Comparison of ENCODE assay signal across 30 mouse cellular contexts in the genomic region with DNA sequence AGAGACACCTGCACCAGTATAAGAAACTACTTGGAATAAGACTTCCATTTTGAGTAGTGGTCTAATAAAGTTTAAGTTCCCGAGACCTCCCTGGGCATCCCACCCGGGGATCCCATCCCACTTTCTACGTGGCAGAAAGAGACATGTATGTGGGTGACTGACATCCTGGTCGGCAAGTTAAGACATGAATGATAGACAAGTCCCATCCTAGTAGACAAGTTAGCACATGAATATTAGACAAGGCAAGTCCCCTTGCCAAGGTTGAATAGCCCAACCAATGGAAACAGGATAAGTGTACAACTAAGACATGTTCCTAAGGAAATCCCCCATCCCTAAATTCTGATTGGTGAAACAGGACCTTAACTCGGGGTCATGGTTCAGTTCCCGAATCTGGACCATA. TPM values are rescaled to one million over a fixed set of nuclear protein-coding genes. Genes with fewer than 3 reads are reported as not detected.
"Had no signal": no experiment of that assay in that cellular context is flagged by ENCODE, and none has a peak within 500 bp of the region (broad histone marks: within the 10 kb centered on the region; RNA-seq: fewer than 3 reads in every experiment).

No protein-coding gene starts in this region.

- DNase-seq: left cerebral cortex, postnatal 4 days; liver; liver, embryonic 13.5 days; liver, postnatal 0 days; lung, adult 2 months; lung, embryonic 14.5 days; lung, postnatal 10 days; lung, postnatal 14 days; lung, postnatal 36 days; lung, postnatal 4 days; midbrain, embryonic 14.5 days had no signal

- H3K36me3 ChIP-seq: limb, embryonic 10.5 days; limb, embryonic 12.5 days; limb, embryonic 13.5 days; limb, embryonic 15.5 days; liver, embryonic 12.5 days; liver, embryonic 13.5 days; liver, embryonic 15.5 days; lung, embryonic 15.5 days; midbrain, embryonic 10.5 days; midbrain, embryonic 12.5 days; midbrain, embryonic 13.5 days; midbrain, embryonic 15.5 days; neural tube, embryonic 12.5 days had no signal

- H3K27me3 ChIP-seq: limb, embryonic 12.5 days; limb, embryonic 13.5 days; limb, embryonic 15.5 days; lung, embryonic 15.5 days; midbrain, embryonic 13.5 days; midbrain, embryonic 15.5 days; neural tube, embryonic 12.5 days had no signal

- H3K9ac ChIP-seq: limb, embryonic 12.5 days; limb, embryonic 13.5 days; limb, embryonic 15.5 days; liver, embryonic 12.5 days; liver, embryonic 13.5 days; liver, embryonic 14.5 days; liver, embryonic 15.5 days; liver, postnatal 0 days; lung, embryonic 14.5 days; lung, embryonic 15.5 days; midbrain, embryonic 12.5 days; midbrain, embryonic 13.5 days; midbrain, embryonic 15.5 days; neural tube, embryonic 12.5 days had no signal

- H3K27ac ChIP-seq: limb, embryonic 10.5 days; limb, embryonic 12.5 days; limb, embryonic 13.5 days; limb, embryonic 15.5 days; liver, embryonic 12.5 days; liver, embryonic 13.5 days; liver, embryonic 14.5 days; liver, embryonic 15.5 days; lung, embryonic 15.5 days; macrophage; midbrain, embryonic 10.5 days; midbrain, embryonic 12.5 days; midbrain, embryonic 13.5 days; midbrain, embryonic 15.5 days; neural tube, embryonic 12.5 days had no signal

- H3K9me3 ChIP-seq: limb, embryonic 10.5 days; limb, embryonic 12.5 days; limb, embryonic 13.5 days; limb, embryonic 15.5 days; liver, embryonic 12.5 days; liver, embryonic 13.5 days; liver, embryonic 15.5 days; lung, embryonic 15.5 days; megakaryocyte, embryonic 14.5 days; midbrain, embryonic 10.5 days; midbrain, embryonic 12.5 days; midbrain, embryonic 13.5 days; midbrain, embryonic 15.5 days; neural tube, embryonic 12.5 days had no signal

- H3K4me1 ChIP-seq: limb, embryonic 12.5 days; limb, embryonic 13.5 days; limb, embryonic 15.5 days; megakaryocyte, embryonic 14.5 days; midbrain, embryonic 12.5 days; midbrain, embryonic 13.5 days; midbrain, embryonic 15.5 days; neural tube, embryonic 12.5 days had no signal

- H3K4me2 ChIP-seq: limb, embryonic 12.5 days; limb, embryonic 13.5 days; limb, embryonic 15.5 days; liver, embryonic 11.5 days; liver, embryonic 12.5 days; liver, embryonic 13.5 days; liver, embryonic 15.5 days; lung, embryonic 14.5 days; lung, embryonic 15.5 days; midbrain, embryonic 11.5 days; midbrain, embryonic 12.5 days; midbrain, embryonic 13.5 days; midbrain, embryonic 15.5 days; neural tube, embryonic 12.5 days had no signal

- H3K4me3 ChIP-seq: limb, embryonic 10.5 days; limb, embryonic 12.5 days; limb, embryonic 13.5 days; limb, embryonic 15.5 days; liver, embryonic 12.5 days; liver, embryonic 13.5 days; liver, embryonic 15.5 days; lung, embryonic 15.5 days; megakaryocyte, embryonic 14.5 days; midbrain, embryonic 10.5 days; midbrain, embryonic 12.5 days; midbrain, embryonic 13.5 days; midbrain, embryonic 15.5 days; myocyte; neural tube, embryonic 12.5 days had no signal

RNA-seq across cellular contexts. Expression of gene Kif14, which starts 16.6 kb away (rescaled TPM):
- total RNA-seq: monocyte, adult 5-6 weeks had no signal
